ENCODE assay signal across 9 mouse cellular contexts in genomic region chr7:110981036-110981435, GRCm38 (mm10). TPM values are rescaled to one million over a fixed set of nuclear protein-coding genes. Genes with fewer than 3 reads are reported as not detected.
A peak's percentile ranks its signal among the peaks of the same experiment; 100 is the strongest.
DNase-seq lines count a peak whose midpoint lies in the region; ATAC-seq and TF ChIP-seq lines count a peak whose summit lies in the region.
"Had no signal": no experiment of that assay in that cellular context is flagged by ENCODE, and none has a peak within 500 bp of the region (broad histone marks: within the 10 kb centered on the region; RNA-seq: fewer than 3 reads in every experiment).

No protein-coding gene starts in this region.

- 85% methylated on average over 8 of the region's 8 CpGs for WGBS in forebrain, embryonic 10.5 days
- WGBS in forebrain, embryonic 12.5 days, result 76% methylated on average over 8 of the region's 8 CpGs
- 33% methylated on average over 8 of the region's 8 CpGs for WGBS in heart, postnatal 0 days

- peaks cover 30% of the 10 kb centered on the region for H3K4me1 ChIP-seq in forebrain, embryonic 10.5 days
- H3K4me1 ChIP-seq in forebrain, embryonic 12.5 days, result peaks cover 6% of the 10 kb centered on the region; the same call in 1 of the 2 replicates
- peaks cover 13% of the 10 kb centered on the region for H3K4me1 ChIP-seq in heart, postnatal 0 days (ENCODE audit: control insufficient read depth, insufficient read depth)

- no peak for DNase-seq in forebrain, embryonic 10.5 days (ENCODE audit: extremely low spot score, low spot score)
- peak; percentile 59 for DNase-seq in kidney, postnatal 10 days
- DNase-seq in kidney, adult 11 months, result no peak
- no peak for DNase-seq in heart, postnatal 0 days (ENCODE audit: low spot score)
- peak; percentile 65 for DNase-seq in lung, postnatal 10 days
- DNase-seq in adipocyte (ENCODE audit: low spot score), result no peak
- no peak for DNase-seq in layer of hippocampus, postnatal 10 days (ENCODE audit: low spot score in 2 of 2)

- no peaks in the 10 kb centered on the region for H3K36me3 ChIP-seq in forebrain, embryonic 10.5 days (replicated peaks)
- no peaks in the 10 kb centered on the region for H3K36me3 ChIP-seq in forebrain, embryonic 12.5 days (replicated peaks)
- no peaks in the 10 kb centered on the region for H3K36me3 ChIP-seq in heart, postnatal 0 days (replicated peaks; ENCODE audit: control insufficient read depth, insufficient read depth, low read length)
- H3K36me3 ChIP-seq: embryonic facial prominence, embryonic 12.5 days had no signal

- H3K9ac ChIP-seq in forebrain, embryonic 12.5 days, result no peak overlapping the region
- H3K9ac ChIP-seq in heart, postnatal 0 days (replicated peaks; ENCODE audit: low read depth, low read length), result peak overlapping the region; percentile 52; the same call in 1 of the 2 replicates
- H3K9ac ChIP-seq: embryonic facial prominence, embryonic 12.5 days had no signal

- no peaks in the 10 kb centered on the region for H3K27me3 ChIP-seq in forebrain, embryonic 10.5 days (ENCODE audit: poor library complexity, severe bottlenecking)
- no peaks in the 10 kb centered on the region for H3K27me3 ChIP-seq in forebrain, embryonic 12.5 days
- no peaks in the 10 kb centered on the region for H3K27me3 ChIP-seq in heart, postnatal 0 days (ENCODE audit: control insufficient read depth, insufficient read depth, low read length)
- H3K27me3 ChIP-seq: embryonic facial prominence, embryonic 12.5 days had no signal

- no peaks in the 10 kb centered on the region for H3K9me3 ChIP-seq in forebrain, embryonic 10.5 days
- no peaks in the 10 kb centered on the region for H3K9me3 ChIP-seq in forebrain, embryonic 12.5 days
- H3K9me3 ChIP-seq in heart, postnatal 0 days (replicated peaks; ENCODE audit: control insufficient read depth, low read length), result no peaks in the 10 kb centered on the region
- H3K9me3 ChIP-seq: embryonic facial prominence, embryonic 12.5 days had no signal

- ATAC-seq in forebrain, embryonic 12.5 days (ENCODE audit: low FRiP score), result no peak
- no peak; the same call in 1 of the 2 replicates for ATAC-seq in heart, postnatal 0 days (ENCODE audit: insufficient read depth, low read depth)

- no peak overlapping the region for H3K4me3 ChIP-seq in forebrain, embryonic 10.5 days
- no peak overlapping the region for H3K4me3 ChIP-seq in forebrain, embryonic 12.5 days (replicated peaks)
- peak overlapping the region; percentile 30 for H3K4me3 ChIP-seq in heart, postnatal 0 days (ENCODE audit: low read depth, low read length)
- H3K4me3 ChIP-seq: embryonic facial prominence, embryonic 12.5 days had no signal

- no peak for TF ChIP-seq EP300 in heart, postnatal 0 days (IDR thresholded peaks at IDR 0.05; ENCODE audit: low read depth)

- no peak for TF ChIP-seq CTCF in heart, postnatal 0 days (IDR thresholded peaks at IDR 0.05; ENCODE audit: low read depth)

- H3K4me2 ChIP-seq in forebrain, embryonic 12.5 days, result no peak overlapping the region
- peak overlapping the region; percentile 36 for H3K4me2 ChIP-seq in heart, postnatal 0 days (ENCODE audit: low read depth, low read length)
- H3K4me2 ChIP-seq: embryonic facial prominence, embryonic 12.5 days had no signal

- H3K27ac ChIP-seq in forebrain, embryonic 10.5 days, result 0 out of 2 replicates have a peak overlapping the region, but pooled peaks have one; percentile 36
- H3K27ac ChIP-seq in forebrain, embryonic 12.5 days, result no peak overlapping the region
- H3K27ac ChIP-seq in heart, postnatal 0 days (ENCODE audit: low read depth), result peak overlapping the region; percentile 64
- H3K27ac ChIP-seq: embryonic facial prominence, embryonic 12.5 days had no signal

RNA-seq across cellular contexts. Expression of gene Mrvi1, which starts 1.2 kb away (rescaled TPM):
- 0.87 and 1.2 TPM in 2 replicates for polyA plus RNA-seq in forebrain, embryonic 10.5 days (2016; fragmentation: Nextera tagmentation; extraction: Ambion mirVana)
- 0.94 and 0.96 TPM in 2 replicates for polyA plus RNA-seq in forebrain, embryonic 12.5 days (2016; fragmentation: Nextera tagmentation; extraction: Ambion mirVana)
- total RNA-seq in heart, postnatal 0 days (2014; rRNA removed; ENCODE audit: low replicate concordance), result 6.5 and 7.6 TPM in 2 replicates
- polyA plus RNA-seq in heart, postnatal 0 days (2015; fragmentation: Nextera tagmentation; extraction: Ambion mirVana), result 3.1 and 3.5 TPM in 2 replicates
- total RNA-seq in layer of hippocampus, postnatal 10 days (2021), result 1 to 10 TPM; 1.3 to 1.7 TPM

RNA-seq across cellular contexts. Expression of gene Ctr9, which starts 47.7 kb away (rescaled TPM):
- polyA plus RNA-seq in forebrain, embryonic 10.5 days (2016; fragmentation: Nextera tagmentation; extraction: Ambion mirVana), result 76.3 and 82.6 TPM in 2 replicates
- 93.1 and 95.2 TPM in 2 replicates for polyA plus RNA-seq in forebrain, embryonic 12.5 days (2016; fragmentation: Nextera tagmentation; extraction: Ambion mirVana)
- total RNA-seq in heart, postnatal 0 days (2014; rRNA removed; ENCODE audit: low replicate concordance), result 11.6 and 17.0 TPM in 2 replicates
- polyA plus RNA-seq in heart, postnatal 0 days (2015; fragmentation: Nextera tagmentation; extraction: Ambion mirVana), result 26.2 and 30.4 TPM in 2 replicates
- total RNA-seq in layer of hippocampus, postnatal 10 days (2021), result 10 to 100 TPM; 57.3 to 60.5 TPM

Comparison
In these comparisons a context has a peak if more than half of its experiments do, and no peak if none do; other contexts are left out.
1. DNase-seq: peak in kidney, postnatal 10 days (single experiment) and lung, postnatal 10 days (single experiment); none in forebrain, embryonic 10.5 days (single experiment), kidney, adult 11 months (single experiment), heart, postnatal 0 days (single experiment), adipocyte (single experiment) and layer of hippocampus, postnatal 10 days (0 of 2).